ENCODE assay signal across 19 mouse cellular contexts in the genomic region with DNA sequence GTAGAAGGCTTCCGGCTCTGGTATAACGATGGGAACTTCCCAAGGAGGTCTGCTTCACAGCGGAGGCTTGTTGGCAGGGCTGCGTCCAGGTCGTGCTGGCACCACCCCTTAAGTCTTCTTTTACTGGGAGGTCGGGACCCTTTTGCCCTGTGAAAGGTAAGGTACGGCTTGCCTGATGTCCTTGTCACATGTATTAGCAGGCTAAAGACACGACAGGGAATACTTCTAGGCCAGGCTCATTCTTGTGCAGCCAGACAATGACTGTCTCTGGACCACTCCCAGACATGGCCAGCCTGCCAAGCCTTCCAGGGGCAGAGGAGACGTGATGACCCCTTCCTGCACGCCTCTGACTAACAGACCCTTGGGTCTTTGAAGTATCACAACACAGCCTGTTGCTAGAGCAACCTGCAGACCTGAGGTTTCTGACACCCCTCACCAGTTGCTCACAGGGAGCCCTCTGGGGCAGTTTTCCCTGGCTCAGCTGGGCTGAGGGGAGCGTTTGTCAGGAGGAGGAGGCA. TPM values are rescaled to one million over a fixed set of nuclear protein-coding genes. Genes with fewer than 3 reads are reported as not detected.
DNase-seq lines count a peak whose midpoint lies in the region; ATAC-seq and TF ChIP-seq lines count a peak whose summit lies in the region.
"Had no signal": no experiment of that assay in that cellular context is flagged by ENCODE, and none has a peak within 500 bp of the region (broad histone marks: within the 10 kb centered on the region; RNA-seq: fewer than 3 reads in every experiment).

No protein-coding gene starts in this region.

- no peak for TF ChIP-seq CTCF in embryonic fibroblast, embryonic 13.5 days (IDR thresholded peaks at IDR 0.05; ENCODE audit: borderline replicate concordance, insufficient read depth, low read length)

- H3K9me3 ChIP-seq in heart, embryonic 12.5 days (replicated peaks), result no peaks in the 10 kb centered on the region
- no peaks in the 10 kb centered on the region for H3K9me3 ChIP-seq in neural tube, embryonic 14.5 days (ENCODE audit: control insufficient read depth, low read length)
- H3K9me3 ChIP-seq in neural tube, embryonic 15.5 days (replicated peaks), result no peaks in the 10 kb centered on the region
- H3K9me3 ChIP-seq in forebrain, embryonic 13.5 days (replicated peaks), result no peaks in the 10 kb centered on the region
- H3K9me3 ChIP-seq: forebrain, embryonic 10.5 days; limb, embryonic 15.5 days; liver, embryonic 15.5 days; megakaryocyte, embryonic 14.5 days had no signal

- H3K9ac ChIP-seq in heart, embryonic 12.5 days, result no peak overlapping the region
- H3K9ac ChIP-seq in neural tube, embryonic 14.5 days (replicated peaks; ENCODE audit: low read depth, low read length), result no peak overlapping the region
- no peak overlapping the region for H3K9ac ChIP-seq in neural tube, embryonic 15.5 days (replicated peaks)
- H3K9ac ChIP-seq in forebrain, embryonic 13.5 days, result no peak overlapping the region
- H3K9ac ChIP-seq: limb, embryonic 15.5 days; liver, embryonic 15.5 days had no signal

- no peak overlapping the region for H3K4me2 ChIP-seq in heart, embryonic 12.5 days
- H3K4me2 ChIP-seq in neural tube, embryonic 14.5 days (ENCODE audit: low read depth, low read length), result no peak overlapping the region
- no peak overlapping the region for H3K4me2 ChIP-seq in neural tube, embryonic 15.5 days
- H3K4me2 ChIP-seq in forebrain, embryonic 13.5 days, result no peak overlapping the region
- H3K4me2 ChIP-seq: limb, embryonic 15.5 days; liver, embryonic 15.5 days had no signal

- no peak overlapping the region for H3K27ac ChIP-seq in heart, embryonic 12.5 days (ENCODE audit: poor library complexity, severe bottlenecking)
- H3K27ac ChIP-seq in neural tube, embryonic 14.5 days (ENCODE audit: low read depth, low read length), result no peak overlapping the region
- H3K27ac ChIP-seq in embryonic fibroblast, embryonic 13.5 days (ENCODE audit: insufficient read depth, low read length), result peak overlapping the region; percentile 64
- no peak overlapping the region for H3K27ac ChIP-seq in neural tube, embryonic 15.5 days (replicated peaks)
- H3K27ac ChIP-seq in forebrain, embryonic 13.5 days, result no peak overlapping the region
- H3K27ac ChIP-seq: forebrain, embryonic 10.5 days; limb, embryonic 15.5 days; liver, embryonic 15.5 days had no signal

- WGBS in heart, embryonic 12.5 days, result 51% methylated on average over 11 of the region's 11 CpGs
- 49% methylated on average over 11 of the region's 11 CpGs for WGBS in neural tube, embryonic 14.5 days
- WGBS in neural tube, embryonic 15.5 days, result 56% methylated on average over 11 of the region's 11 CpGs
- whole genome bisulfite sequencing in forebrain, embryonic 13.5 days, result 60% methylated on average over 11 of the region's 11 CpGs

- TF ChIP-seq POLR2A in embryonic fibroblast, embryonic 13.5 days (IDR thresholded peaks at IDR 0.05; ENCODE audit: low read depth, low read length), result no peak

- no peak for DNase-seq in heart, postnatal 10 days
- no peak for DNase-seq in neural tube, embryonic 10.5 days (ENCODE audit: extremely low spot score, low spot score)
- DNase-seq: adrenal gland, postnatal 14 days; cerebellum, adult 11-12 months; kidney, adult 8-10 months; kidney, postnatal 14 days; lung, postnatal 14 days; midbrain, embryonic 14.5 days; thymus, postnatal 14 days had no signal

- intact Hi-C loops in heart, postnatal 10 days (cut with DNase I), result no loop called here

- no peaks in the 10 kb centered on the region for H3K36me3 ChIP-seq in heart, embryonic 12.5 days
- no peaks in the 10 kb centered on the region for H3K36me3 ChIP-seq in neural tube, embryonic 14.5 days (ENCODE audit: control insufficient read depth, insufficient read depth, low read length)
- H3K36me3 ChIP-seq in neural tube, embryonic 15.5 days, result no peaks in the 10 kb centered on the region
- no peaks in the 10 kb centered on the region for H3K36me3 ChIP-seq in forebrain, embryonic 13.5 days (ENCODE audit: poor library complexity, severe bottlenecking)
- H3K36me3 ChIP-seq: forebrain, embryonic 10.5 days; limb, embryonic 15.5 days; liver, embryonic 15.5 days had no signal

- no peaks in the 10 kb centered on the region for H3K27me3 ChIP-seq in heart, embryonic 12.5 days (replicated peaks)
- H3K27me3 ChIP-seq in neural tube, embryonic 14.5 days (ENCODE audit: control insufficient read depth, insufficient read depth, low read length), result no peaks in the 10 kb centered on the region
- H3K27me3 ChIP-seq in neural tube, embryonic 15.5 days (replicated peaks), result no peaks in the 10 kb centered on the region
- no peaks in the 10 kb centered on the region for H3K27me3 ChIP-seq in forebrain, embryonic 13.5 days
- H3K27me3 ChIP-seq: limb, embryonic 15.5 days; liver, embryonic 15.5 days had no signal

- ATAC-seq in heart, embryonic 12.5 days (ENCODE audit: insufficient number of reproducible peaks, low FRiP score), result peak; percentile 49; the same call in 1 of the 2 replicates
- ATAC-seq in neural tube, embryonic 14.5 days (ENCODE audit: low read depth), result 0 out of 2 replicates have a peak, but pooled peaks have one; percentile 14
- 0 out of 2 replicates have a peak, but pooled peaks have one; percentile 35 for ATAC-seq in neural tube, embryonic 15.5 days (ENCODE audit: low FRiP score)
- no peak for ATAC-seq in forebrain, embryonic 13.5 days

- peaks cover 25% of the 10 kb centered on the region for H3K4me1 ChIP-seq in heart, embryonic 12.5 days (replicated peaks)
- H3K4me1 ChIP-seq in neural tube, embryonic 14.5 days (ENCODE audit: control insufficient read depth, insufficient read depth, low read length), result no peaks in the 10 kb centered on the region
- peaks cover 10% of the 10 kb centered on the region for H3K4me1 ChIP-seq in embryonic fibroblast, embryonic 13.5 days (ENCODE audit: control insufficient read depth, insufficient read depth, low read length)
- peaks cover 4% of the 10 kb centered on the region for H3K4me1 ChIP-seq in neural tube, embryonic 15.5 days
- 0 out of 2 replicates have a peak, but pooled peaks cover 4% of the 10 kb centered on the region for H3K4me1 ChIP-seq in forebrain, embryonic 13.5 days
- H3K4me1 ChIP-seq: liver, embryonic 15.5 days had no signal

- no peak overlapping the region for H3K4me3 ChIP-seq in heart, embryonic 12.5 days
- no peak overlapping the region for H3K4me3 ChIP-seq in neural tube, embryonic 14.5 days (ENCODE audit: low read depth, low read length)
- H3K4me3 ChIP-seq in embryonic fibroblast, embryonic 13.5 days (ENCODE audit: insufficient read depth, low read length), result no peak overlapping the region
- no peak overlapping the region for H3K4me3 ChIP-seq in neural tube, embryonic 15.5 days (replicated peaks)
- no peak overlapping the region for H3K4me3 ChIP-seq in forebrain, embryonic 13.5 days
- H3K4me3 ChIP-seq: forebrain, embryonic 10.5 days; limb, embryonic 15.5 days; liver, embryonic 15.5 days; myocyte had no signal

RNA-seq across cellular contexts. Expression of a gene that starts 54.8 kb away (rescaled TPM):
- 7.5 TPM in 2 replicates for polyA plus RNA-seq in heart, embryonic 12.5 days (2016; fragmentation: Nextera tagmentation; extraction: Ambion mirVana)
- total RNA-seq in heart, postnatal 10 days (2021), result 10 to 100 TPM; 17.9 to 18.7 TPM
- 1.5 and 4.8 TPM in 2 replicates for polyA plus RNA-seq in neural tube, embryonic 14.5 days (2014; fragmentation: Nextera tagmentation; extraction: Ambion mirVana)
- polyA plus RNA-seq in embryonic fibroblast, embryonic 13.5 days (2011; ENCODE audit: insufficient read length, low read depth, missing spikeins), result 95.5 and 220 TPM in 2 replicates
- polyA plus RNA-seq in neural tube, embryonic 15.5 days (2015; fragmentation: Nextera tagmentation; extraction: Ambion mirVana), result 3.1 and 5.5 TPM in 2 replicates
- 1.8 and 2.1 TPM in 2 replicates for polyA plus RNA-seq in forebrain, embryonic 13.5 days (2015; fragmentation: Nextera tagmentation; extraction: Ambion mirVana)

Comparison
In these comparisons a context has a peak if more than half of its experiments do, and no peak if none do; other contexts are left out.
1. RNA of a gene that starts 54.8 kb away (polyA plus RNA-seq): 95.5 to 220 TPM in embryonic fibroblast, embryonic 13.5 days; 7.5 TPM in heart, embryonic 12.5 days, 3.1 to 5.5 TPM in neural tube, embryonic 15.5 days, 1.8 to 2.1 TPM in forebrain, embryonic 13.5 days and 1.5 to 4.8 TPM in neural tube, embryonic 14.5 days; every median in the first group is over 10 times any median in the second.